ENCODE assay signal across 8 mouse cellular contexts in genomic region chr15:85645971-85646638, GRCm38 (mm10).
DNase-seq lines count a peak whose midpoint lies in the region; ATAC-seq and TF ChIP-seq lines count a peak whose summit lies in the region.

No protein-coding gene starts in this region.

- peak; percentile 59 for ATAC-seq in megakaryocyte, adult 5-6 weeks (ENCODE audit: poor library complexity, severe bottlenecking)

- H3K4me1 ChIP-seq in forebrain, embryonic 10.5 days = peaks cover 19% of the 10 kb centered on the region
- H3K4me1 ChIP-seq in spleen, adult 2 months (ENCODE audit: control insufficient read depth, insufficient read depth, insufficient read length) = peaks cover 8% of the 10 kb centered on the region; the same call in 1 of the 2 replicates

- H3K4me3 ChIP-seq in forebrain, embryonic 10.5 days = peak overlapping the region; percentile 47
- peak overlapping the region; percentile 71 for H3K4me3 ChIP-seq in spleen, adult 2 months (ENCODE audit: extremely low read depth, insufficient read depth, insufficient read length)

- 3% methylated on average over 33 of the region's 33 CpGs for WGBS in forebrain, embryonic 10.5 days
- WGBS in spleen, adult 2 months = under 1% methylated on average over 33 of the region's 33 CpGs

- H3K9me3 ChIP-seq in forebrain, embryonic 10.5 days = no peaks in the 10 kb centered on the region

- intact Hi-C loops in heart, postnatal 10 days (cut with DNase I) = no loop called here

- H3K27me3 ChIP-seq in forebrain, embryonic 10.5 days (ENCODE audit: poor library complexity, severe bottlenecking) = peaks cover 99% of the 10 kb centered on the region
- no peaks in the 10 kb centered on the region for H3K27me3 ChIP-seq in spleen, adult 2 months (ENCODE audit: control insufficient read depth, insufficient read depth, low read length)

- TF ChIP-seq POLR2A in spleen, adult 2 months (IDR thresholded peaks at IDR 0.05; ENCODE audit: low read depth, low read length) = peak; percentile 5; the same call in 1 of the 2 replicates

- no peak for TF ChIP-seq CTCF in spleen, adult 2 months (IDR thresholded peaks at IDR 0.05; ENCODE audit: extremely low read depth, insufficient read depth, insufficient read length, insufficient replicate concordance)

- DNase-seq in 416B (ENCODE audit: low read depth) (peak; percentile 58), ZHBTc4 (ENCODE audit: low read depth, low spot score) (peak; percentile 43)
- DNase-seq in forebrain, embryonic 10.5 days (ENCODE audit: extremely low spot score, low spot score) = peak; percentile 56
- DNase-seq in heart, postnatal 10 days = peak; percentile 87 to 88
- peak; percentile 82 to 83 for DNase-seq in kidney, postnatal 25 days
- peak in 1 of 2 experiments; percentile 49 for DNase-seq in spleen, adult 2 months (ENCODE audit: low read depth in 1 of 2, low spot score in 2 of 2)
- no peak for DNase-seq in c-Kit-positive CD71-positive TER-119-positive erythroid progenitor cells, embryonic 14.5 days (ENCODE audit: low spot score)

- H3K36me3 ChIP-seq in forebrain, embryonic 10.5 days (replicated peaks) = no peaks in the 10 kb centered on the region
- H3K36me3 ChIP-seq in spleen, adult 2 months (ENCODE audit: control insufficient read depth, insufficient read depth, low read length) = no peaks in the 10 kb centered on the region

- peak overlapping the region; percentile 76 for H3K27ac ChIP-seq in forebrain, embryonic 10.5 days
- H3K27ac ChIP-seq in spleen, adult 2 months (ENCODE audit: insufficient read depth, low read length) = peak overlapping the region; percentile 65
